Mouse (Mus musculus) erythroblast, embryonic 14.5 days (primary cell): ENCODE results near the gene Ikzf3.

ENCODE experiments used
- GATA1 ChIP-seq: IDR thresholded peaks from 2 replicates; pipeline ENCODE4 v1.6.1; 2012; ENCODE audit warnings: low read length, inconsistent platforms, mixed read lengths
- TAL1 ChIP-seq: IDR thresholded peaks from 3 replicates; pipeline ENCODE4 v1.6.1; 2012; ENCODE audit warnings: low read length, inconsistent platforms, mixed read lengths

GRCm38 (mm10) chr11:98542553-98542952 lies 3.3 kb downstream of the Ikzf3 start:
- no peak for TF ChIP-seq TAL1
- TF ChIP-seq GATA1 = no peak
